Mouse (Mus musculus) neural tube, embryonic 11.5 days (tissue): ENCODE data around the gene Creg2. TPM values are rescaled to one million over a fixed set of nuclear protein-coding genes. Genes with fewer than 3 reads are reported as not detected.

ENCODE experiments used
- ATAC-seq: fragments of 200-750 bp; cut with Nextera tagmentation; 2 replicates; pipeline ENCODE4 v1.8.0; 2017; ENCODE audit warnings: moderate number of reproducible peaks, mild to moderate bottlenecking, moderate TSS enrichment, moderate library complexity; ENCODE audit not compliant: insufficient read depth, low FRiP score, low TSS enrichment
- DNase-seq: peaks from one replicate; pipeline ENCODE4 v3.0.0-alpha.2; 2015; ENCODE audit warnings: low spot score
- H3K27ac ChIP-seq: fragments of 300-500 bp; sonication (generic); 2 replicates; pipeline ENCODE4 v1.5.1; 2014; ENCODE audit warnings: low read depth, mild to moderate bottlenecking, low read length
- H3K27me3 ChIP-seq: fragments of 300-500 bp; sonication (generic); 2 replicates; pipeline ENCODE4 v1.6.1; 2014; ENCODE audit warnings: mild to moderate bottlenecking, low read length, mixed read lengths; ENCODE audit not compliant: control insufficient read depth, insufficient read depth
- H3K36me3 ChIP-seq: fragments of 300-500 bp; sonication (generic); 2 replicates; pipeline ENCODE4 v1.6.1; 2014; ENCODE audit warnings: mild to moderate bottlenecking, low read length, moderate library complexity, mixed read lengths; ENCODE audit not compliant: control insufficient read depth, insufficient read depth
- H3K4me1 ChIP-seq: fragments of 300-500 bp; sonication (generic); 2 replicates; pipeline ENCODE4 v1.6.1; 2014; ENCODE audit warnings: low read length, mixed read lengths; ENCODE audit not compliant: control insufficient read depth, insufficient read depth
- H3K4me2 ChIP-seq: fragments of 300-500 bp; sonication (generic); 2 replicates; pipeline ENCODE4 v1.6.1; 2014; ENCODE audit warnings: low read depth, mild to moderate bottlenecking, moderate library complexity
- H3K4me3 ChIP-seq: fragments of 300-500 bp; sonication (generic); 2 replicates; pipeline ENCODE4 v1.5.1; 2014; ENCODE audit warnings: low read depth, low read length
- H3K9ac ChIP-seq: fragments of 300-500 bp; sonication (generic); 2 replicates; pipeline ENCODE4 v1.6.1; 2014; ENCODE audit warnings: mild to moderate bottlenecking, low read length
- H3K9me3 ChIP-seq: fragments of 300-500 bp; sonication (generic); 2 replicates; pipeline ENCODE4 v1.6.1; 2016; ENCODE audit warnings: low read length; ENCODE audit not compliant: control insufficient read depth
- WGBS: fragments of 180-500 bp; shearing (Covaris S2); extraction: QIAGEN DNeasy Blood & Tissue Kit; methylation state at CpG from one replicate; pipeline ENCODE4 v1.1.7; 2014; 5-methylcytosine and 5-hydroxymethylcytosine counted together
- polyA plus RNA-seq: library from polyadenylated mRNA; unstranded; fragments of >200 nt; fragmentation: Nextera tagmentation; extraction: Ambion mirVana; gene quantifications from 2 replicates; pipeline ENCODE4 v1.2.1, GENCODE M21; 2014

Creg2 gene
- polyA plus RNA-seq, 1 experiment from 2014 or later: 1.2 TPM

DNA sequence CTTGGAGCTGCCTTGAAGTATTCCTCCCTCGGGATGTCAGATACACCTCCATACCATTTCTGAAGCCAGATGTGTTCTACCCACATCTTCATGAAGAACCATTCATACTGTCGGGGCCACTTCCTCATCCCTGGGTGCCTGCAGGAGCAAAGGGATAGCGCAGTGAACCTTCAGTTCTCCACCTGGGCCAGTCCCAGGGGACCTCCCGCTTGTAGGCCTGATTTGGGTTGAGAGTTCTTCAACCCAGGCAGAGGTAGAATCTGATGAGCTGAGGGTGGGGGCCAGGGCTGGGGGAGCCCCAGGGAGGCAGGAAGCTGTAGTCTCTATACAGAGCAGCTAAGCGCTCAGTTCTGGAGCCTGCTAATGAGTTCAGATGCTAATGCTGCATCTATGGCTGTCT lies 28.2 kb downstream of the Creg2 start:
- 87% methylated on average over 5 of the region's 5 CpGs for WGBS
- no peaks in the 10 kb centered on the region for H3K27me3 ChIP-seq
- H3K36me3 ChIP-seq: no peaks in the 10 kb centered on the region
- no peak overlapping the region for H3K4me3 ChIP-seq
- H3K27ac ChIP-seq: no peak overlapping the region
- ATAC-seq (no peak), DNase-seq (no peak)
- H3K4me1 ChIP-seq: no peaks in the 10 kb centered on the region
- H3K9ac ChIP-seq: no peak overlapping the region
- no peak overlapping the region for H3K4me2 ChIP-seq
- H3K9me3 ChIP-seq: no peaks in the 10 kb centered on the region

DNA sequence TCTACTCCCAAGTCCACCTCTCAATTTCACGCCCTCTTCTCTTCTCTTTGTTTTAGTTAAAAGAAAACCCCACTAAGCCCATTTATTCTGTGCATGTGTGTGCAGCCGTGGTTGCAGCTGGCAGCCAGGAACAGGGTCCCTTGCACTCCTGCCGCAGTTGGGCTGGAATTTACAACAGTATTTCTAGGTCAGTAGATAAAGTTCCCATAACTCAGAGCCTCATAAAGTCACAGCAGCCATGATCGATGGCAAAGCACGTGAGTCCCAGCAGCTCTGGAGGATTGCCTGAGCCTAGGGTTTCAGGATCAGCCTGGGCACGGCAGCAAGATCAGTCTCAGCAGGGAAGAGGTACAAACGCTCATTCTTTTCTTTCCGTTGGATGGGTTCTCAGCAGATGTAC lies 32.8 kb downstream of the Creg2 start:
- Histone ChIP-seq H3K4me1 (no peaks in the 10 kb centered on the region), H3K27me3 (no peaks in the 10 kb centered on the region), H3K9ac (no peak overlapping the region), H3K36me3 (no peaks in the 10 kb centered on the region), H3K9me3 (no peaks in the 10 kb centered on the region), H3K4me3 (no peak overlapping the region), H3K27ac (no peak overlapping the region), H3K4me2 (no peak overlapping the region)
- ATAC-seq: no peak
- DNase-seq: no peak
- WGBS: 36% methylated on average over 8 of the region's 8 CpGs

GRCm38 (mm10) chr1:39615526-39615925 lies 35.7 kb downstream of the Creg2 start:
- Histone ChIP-seq H3K4me1 (no peaks in the 10 kb centered on the region), H3K36me3 (no peaks in the 10 kb centered on the region), H3K4me3 (no peak overlapping the region), H3K9ac (no peak overlapping the region), H3K27ac (no peak overlapping the region), H3K9me3 (no peaks in the 10 kb centered on the region), H3K4me2 (no peak overlapping the region), H3K27me3 (no peaks in the 10 kb centered on the region)
- ATAC-seq (no peak), DNase-seq (no peak)
- WGBS: 66% methylated on average over 6 of the region's 6 CpGs

- H3K9me3 ChIP-seq: no peaks in the 10 kb centered on the region
- no peak overlapping the region for H3K4me2 ChIP-seq
- H3K27ac ChIP-seq: no peak overlapping the region
- WGBS: 29% methylated on average over 11 of the region's 11 CpGs
- no peaks in the 10 kb centered on the region for H3K36me3 ChIP-seq
- DNase-seq (peak; percentile 63), ATAC-seq (no peak)
- no peaks in the 10 kb centered on the region for H3K4me1 ChIP-seq
- H3K27me3 ChIP-seq: no peaks in the 10 kb centered on the region
- H3K9ac ChIP-seq: no peak overlapping the region
- H3K4me3 ChIP-seq: no peak overlapping the region
Observed at GRCm38 (mm10) chr1:39614462-39615279, 36.6 kb downstream of the Creg2 start.

GRCm38 (mm10) chr1:39613061-39613460 lies 38.2 kb downstream of the Creg2 start:
- Histone ChIP-seq H3K4me2 (no peak overlapping the region), H3K36me3 (no peaks in the 10 kb centered on the region), H3K4me1 (no peaks in the 10 kb centered on the region), H3K27ac (no peak overlapping the region), H3K27me3 (no peaks in the 10 kb centered on the region), H3K9me3 (no peaks in the 10 kb centered on the region), H3K9ac (no peak overlapping the region), H3K4me3 (no peak overlapping the region)
- WGBS: 78% methylated on average over 3 of the region's 3 CpGs
- ATAC-seq: no peak
- DNase-seq: no peak

DNA sequence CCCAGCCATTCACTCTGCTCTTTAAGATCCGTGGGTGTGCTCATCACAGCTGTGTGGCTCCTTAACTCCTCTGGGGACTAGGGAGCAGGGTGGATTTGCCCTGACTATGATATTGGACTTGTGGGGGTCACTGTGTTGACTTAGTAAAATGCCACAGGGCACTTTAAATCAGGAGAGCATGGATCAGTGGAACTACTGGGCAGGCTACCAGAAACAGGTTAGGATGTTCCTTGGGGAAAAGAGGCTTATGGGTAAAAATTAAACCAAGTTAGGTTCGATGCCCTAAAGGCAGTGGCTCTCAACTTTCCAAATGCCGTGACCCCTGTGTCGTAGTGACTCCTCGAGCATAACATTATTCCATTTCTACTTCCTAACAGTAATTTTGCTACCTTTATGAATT lies 38.8 kb downstream of the Creg2 start:
- no peaks in the 10 kb centered on the region for H3K9me3 ChIP-seq
- no peaks in the 10 kb centered on the region for H3K4me1 ChIP-seq
- no peak for DNase-seq
- no peak overlapping the region for H3K4me2 ChIP-seq
- H3K27ac ChIP-seq: no peak overlapping the region
- no peaks in the 10 kb centered on the region for H3K27me3 ChIP-seq
- 84% methylated on average over 5 of the region's 5 CpGs for WGBS
- H3K4me3 ChIP-seq: no peak overlapping the region
- H3K36me3 ChIP-seq: no peaks in the 10 kb centered on the region
- H3K9ac ChIP-seq: no peak overlapping the region
- ATAC-seq: no peak

DNA sequence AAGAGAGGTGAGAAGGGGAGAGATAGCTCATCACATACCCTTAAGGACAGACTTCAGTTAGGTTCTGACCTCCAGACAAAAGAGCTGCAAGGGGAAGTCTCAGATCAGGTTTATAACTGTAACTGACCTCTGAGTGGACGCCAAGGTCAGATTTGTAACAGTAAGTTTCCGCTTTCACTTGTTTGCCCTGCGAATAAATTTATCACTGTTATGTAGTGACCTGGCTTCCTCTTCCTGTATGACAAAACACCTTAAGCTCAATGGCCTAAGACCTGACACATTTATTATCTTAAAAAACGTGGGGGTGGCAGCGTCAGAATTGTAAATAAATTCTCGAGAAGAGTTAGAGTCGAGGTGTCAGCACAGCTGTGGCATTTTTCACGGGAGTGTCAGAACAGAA lies 42.7 kb downstream of the Creg2 start:
- no peak overlapping the region for H3K27ac ChIP-seq
- H3K4me1 ChIP-seq: no peaks in the 10 kb centered on the region
- 54% methylated on average over 8 of the region's 8 CpGs for WGBS
- H3K27me3 ChIP-seq: no peaks in the 10 kb centered on the region
- ATAC-seq: no peak
- no peak overlapping the region for H3K4me3 ChIP-seq
- no peak overlapping the region for H3K4me2 ChIP-seq
- H3K36me3 ChIP-seq: no peaks in the 10 kb centered on the region
- no peak overlapping the region for H3K9ac ChIP-seq
- DNase-seq: no peak
- no peaks in the 10 kb centered on the region for H3K9me3 ChIP-seq

DNA sequence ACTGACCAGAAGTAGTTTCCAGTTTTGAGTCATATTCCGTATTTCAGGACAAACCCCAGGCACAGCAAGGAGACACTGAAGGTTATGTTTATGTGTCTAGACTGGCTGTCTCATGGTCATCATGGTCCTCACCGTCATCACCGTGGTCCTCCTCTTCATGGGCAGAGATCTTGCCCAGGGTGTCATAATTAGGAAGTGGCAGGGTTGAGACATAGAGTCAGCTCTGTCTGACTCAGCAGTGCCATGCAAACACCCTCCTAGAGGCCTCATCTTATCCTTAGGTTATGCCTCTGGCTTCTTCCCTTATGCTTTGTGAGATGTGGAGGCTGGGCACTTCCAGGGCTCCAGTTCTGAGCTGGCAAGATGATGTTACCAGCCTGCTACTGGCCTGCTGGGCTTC lies 48.8 kb downstream of the Creg2 start:
- WGBS: 94% methylated on average over 3 of the region's 3 CpGs
- Histone ChIP-seq H3K9ac (no peak overlapping the region), H3K27me3 (no peaks in the 10 kb centered on the region), H3K36me3 (no peaks in the 10 kb centered on the region), H3K9me3 (no peaks in the 10 kb centered on the region), H3K4me2 (no peak overlapping the region), H3K4me1 (no peaks in the 10 kb centered on the region), H3K27ac (no peak overlapping the region), H3K4me3 (no peak overlapping the region)
- no peak for ATAC-seq
- no peak for DNase-seq

DNA sequence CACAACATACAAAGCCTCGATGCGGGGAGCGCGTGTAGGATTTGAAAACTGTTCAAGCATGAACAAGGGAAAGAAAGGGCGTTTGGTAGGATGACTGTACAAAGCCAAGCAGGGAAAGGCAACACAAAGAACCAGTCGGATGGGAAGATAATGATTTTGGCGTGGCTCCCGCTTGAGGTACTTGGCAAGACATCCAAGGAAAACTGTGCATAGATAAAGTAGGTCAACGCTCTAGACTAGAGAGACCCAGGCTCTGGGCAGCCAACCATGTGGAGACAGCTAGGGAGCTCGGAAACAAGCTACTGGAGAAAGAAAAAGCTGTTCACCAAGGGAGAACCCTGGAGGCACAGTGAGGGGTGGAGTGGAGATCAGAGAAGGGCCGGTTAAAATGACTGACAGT lies 52.5 kb downstream of the Creg2 start:
- Histone ChIP-seq H3K9ac (no peak overlapping the region), H3K4me2 (no peak overlapping the region), H3K36me3 (no peaks in the 10 kb centered on the region), H3K9me3 (no peaks in the 10 kb centered on the region), H3K4me1 (no peaks in the 10 kb centered on the region), H3K27me3 (no peaks in the 10 kb centered on the region), H3K4me3 (no peak overlapping the region), H3K27ac (no peak overlapping the region)
- WGBS: 84% methylated on average over 11 of the region's 11 CpGs
- DNase-seq: no peak
- no peak for ATAC-seq
